Mouse (Mus musculus) lung, postnatal 0 days (tissue): ENCODE data around the gene Tgfa. TPM values are rescaled to one million over a fixed set of nuclear protein-coding genes. Genes with fewer than 3 reads are reported as not detected.

ENCODE experiments used
- ATAC-seq: fragments of 200-750 bp; cut with Nextera tagmentation; 2 replicates; pipeline ENCODE4 v1.8.0; 2017; ENCODE audit warnings: moderate library complexity
- DNase-seq: peaks from one replicate; pipeline ENCODE4 v3.0.0-alpha.2; 2016; ENCODE audit warnings: low spot score
- H3K27ac ChIP-seq: fragments of 300-500 bp; sonication (generic); 2 replicates; pipeline ENCODE4 v1.5.1; 2014; ENCODE audit warnings: antibody characterized with exemption, mild to moderate bottlenecking, low read length, mixed read lengths
- H3K27me3 ChIP-seq: fragments of 300-500 bp; sonication (generic); replicated peaks from 2 replicates; pipeline ENCODE4 v1.6.1; 2014; ENCODE audit warnings: low read length, mixed read lengths; ENCODE audit not compliant: insufficient read depth
- H3K36me3 ChIP-seq: fragments of 300-500 bp; sonication (generic); 2 replicates; pipeline ENCODE4 v1.6.1; 2014; ENCODE audit warnings: low read length, mixed read lengths; ENCODE audit not compliant: insufficient read depth
- H3K4me1 ChIP-seq: fragments of 300-500 bp; sonication (generic); 2 replicates; pipeline ENCODE4 v1.6.1; 2014; ENCODE audit warnings: antibody characterized with exemption, low read depth, low read length, mixed read lengths; ENCODE audit not compliant: insufficient read depth
- H3K4me2 ChIP-seq: fragments of 300-500 bp; sonication (generic); replicated peaks from 2 replicates; pipeline ENCODE4 v1.6.1; 2014; ENCODE audit warnings: low read depth, mild to moderate bottlenecking, low read length, moderate library complexity, mixed read lengths
- H3K4me3 ChIP-seq: fragments of 300-500 bp; sonication (generic); 2 replicates; pipeline ENCODE4 v1.5.1; 2014; ENCODE audit warnings: low read depth, low read length
- H3K9ac ChIP-seq: fragments of 300-500 bp; sonication (generic); replicated peaks from 2 replicates; pipeline ENCODE4 v1.6.1; 2014; ENCODE audit warnings: low read depth, mild to moderate bottlenecking
- H3K9me3 ChIP-seq: fragments of 300-500 bp; sonication (generic); 2 replicates; pipeline ENCODE4 v1.6.1; 2016; ENCODE audit warnings: low read length, mixed read lengths
- CTCF ChIP-seq: IDR thresholded peaks from 2 replicates; pipeline ENCODE4 v1.5.1; 2016; ENCODE audit warnings: antibody characterized with exemption, mild to moderate bottlenecking
- EP300 ChIP-seq: IDR thresholded peaks from 2 replicates; pipeline ENCODE4 v1.6.1; 2016; ENCODE audit warnings: antibody characterized with exemption, mild to moderate bottlenecking, control low read depth
- WGBS: fragments of 180-500 bp; shearing (Covaris S2); extraction: QIAGEN DNeasy Blood & Tissue Kit; methylation state at CpG from one replicate; pipeline ENCODE4 v1.1.7; 2014; 5-methylcytosine and 5-hydroxymethylcytosine counted together
- polyA plus RNA-seq: library from polyadenylated mRNA; unstranded; fragments of >200 nt; fragmentation: Nextera tagmentation; extraction: Ambion mirVana; gene quantifications from 2 replicates; pipeline ENCODE4 v1.2.1, GENCODE M21; 2015

Tgfa gene
- polyA plus RNA-seq, 1 experiment from 2014 or later = 1.9 TPM

DNA sequence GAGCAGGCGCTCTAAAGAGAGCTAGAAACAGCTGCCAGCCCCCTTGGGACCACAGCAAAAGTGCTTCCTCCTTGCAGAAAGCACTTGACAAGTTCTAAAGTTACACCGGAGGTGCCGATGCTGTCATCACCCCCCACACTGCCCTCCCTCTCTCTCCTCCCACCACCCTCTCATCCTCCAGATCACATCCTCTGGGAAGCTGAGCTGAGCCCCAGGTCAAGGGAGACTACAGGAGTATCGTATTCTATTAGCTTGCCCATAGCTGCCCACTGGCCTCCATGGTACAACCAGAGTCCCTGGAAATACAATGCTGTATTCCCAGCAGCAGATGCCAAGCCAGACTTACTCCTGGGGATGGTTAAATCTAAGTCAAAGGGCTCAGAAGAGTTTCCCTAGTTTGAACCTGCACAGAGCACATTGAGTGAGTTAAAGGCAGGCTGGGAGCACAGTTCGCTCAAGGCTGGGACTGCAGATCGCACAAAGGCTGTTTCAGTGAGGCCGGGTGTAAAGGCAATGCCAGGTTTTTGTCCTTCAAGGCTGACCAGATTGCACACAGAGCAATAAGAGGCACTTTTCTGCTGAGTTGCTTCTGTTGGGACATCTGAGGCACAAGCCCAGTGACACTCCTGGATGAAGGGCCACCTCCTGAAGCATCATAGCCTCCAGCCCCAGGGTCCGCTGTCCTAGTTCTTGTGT lies 75.5 kb downstream of the Tgfa start:
- no peaks in the 10 kb centered on the region for H3K27me3 ChIP-seq
- DNase-seq = no peak
- H3K27ac ChIP-seq = no peak overlapping the region
- H3K9ac ChIP-seq = no peak overlapping the region
- no peak overlapping the region for H3K4me2 ChIP-seq
- 53% methylated on average over 8 of the region's 8 CpGs for WGBS
- H3K36me3 ChIP-seq = no peaks in the 10 kb centered on the region
- H3K4me1 ChIP-seq = 0 out of 2 replicates have a peak, but pooled peaks cover 3% of the 10 kb centered on the region
- no peak for ATAC-seq
- H3K4me3 ChIP-seq = no peak overlapping the region
- TF ChIP-seq CTCF (no peak), EP300 (no peak)
- no peaks in the 10 kb centered on the region for H3K9me3 ChIP-seq

DNA sequence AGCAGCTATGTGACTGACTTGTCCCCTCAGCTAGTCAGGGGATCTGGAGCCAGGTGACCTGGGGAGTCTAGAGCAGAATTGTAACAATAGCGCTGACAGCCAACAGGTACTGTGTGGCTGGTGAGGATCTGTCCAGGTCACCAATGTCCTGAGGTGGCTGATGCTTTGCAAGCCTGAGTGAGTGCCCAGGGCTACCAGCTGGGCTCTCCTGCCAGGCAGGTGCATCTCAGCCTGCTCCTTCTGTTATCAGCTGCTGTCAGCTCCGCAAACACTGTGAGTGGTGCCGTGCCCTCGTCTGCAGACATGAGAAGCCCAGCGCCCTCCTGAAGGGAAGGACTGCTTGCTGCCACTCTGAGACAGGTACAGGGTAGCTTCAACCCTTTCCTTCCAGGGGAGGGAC lies 76.1 kb downstream of the Tgfa start:
- TF ChIP-seq CTCF = no peak
- no peak for TF ChIP-seq EP300
- Histone ChIP-seq H3K27ac (no peak overlapping the region), H3K4me3 (no peak overlapping the region), H3K36me3 (no peaks in the 10 kb centered on the region), H3K9ac (no peak overlapping the region), H3K4me2 (no peak overlapping the region), H3K27me3 (no peaks in the 10 kb centered on the region), H3K4me1 (0 out of 2 replicates have a peak, but pooled peaks cover 3% of the 10 kb centered on the region), H3K9me3 (no peaks in the 10 kb centered on the region)
- ATAC-seq (no peak), DNase-seq (no peak)
- WGBS = 58% methylated on average over 5 of the region's 5 CpGs

DNA sequence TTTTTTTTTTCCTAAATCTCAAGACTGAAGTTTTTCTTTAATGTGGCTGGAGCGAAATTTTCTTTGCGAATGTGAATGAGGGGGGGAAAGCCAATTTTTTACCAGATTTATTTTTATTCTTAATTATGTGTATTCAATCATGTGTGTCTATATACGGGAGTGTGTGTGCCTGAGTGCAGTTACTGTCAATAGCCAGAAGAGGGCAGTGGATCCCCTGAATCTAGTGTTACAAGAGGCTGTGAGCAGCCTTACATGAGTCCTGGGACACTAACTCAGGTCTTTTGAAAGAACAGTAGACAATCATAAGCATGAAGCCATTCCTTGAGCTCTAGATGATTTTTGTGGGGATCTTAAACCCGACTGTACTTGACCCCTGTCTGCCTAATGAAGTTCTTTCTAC lies 80.7 kb downstream of the Tgfa start:
- Histone ChIP-seq H3K9me3 (no peaks in the 10 kb centered on the region), H3K36me3 (no peaks in the 10 kb centered on the region), H3K27me3 (no peaks in the 10 kb centered on the region), H3K4me2 (no peak overlapping the region), H3K4me1 (no peaks in the 10 kb centered on the region), H3K4me3 (no peak overlapping the region), H3K9ac (no peak overlapping the region), H3K27ac (no peak overlapping the region)
- TF ChIP-seq CTCF = no peak
- TF ChIP-seq EP300 = no peak
- WGBS = 96% methylated on average over 4 of the region's 4 CpGs
- ATAC-seq (no peak), DNase-seq (no peak)

DNA sequence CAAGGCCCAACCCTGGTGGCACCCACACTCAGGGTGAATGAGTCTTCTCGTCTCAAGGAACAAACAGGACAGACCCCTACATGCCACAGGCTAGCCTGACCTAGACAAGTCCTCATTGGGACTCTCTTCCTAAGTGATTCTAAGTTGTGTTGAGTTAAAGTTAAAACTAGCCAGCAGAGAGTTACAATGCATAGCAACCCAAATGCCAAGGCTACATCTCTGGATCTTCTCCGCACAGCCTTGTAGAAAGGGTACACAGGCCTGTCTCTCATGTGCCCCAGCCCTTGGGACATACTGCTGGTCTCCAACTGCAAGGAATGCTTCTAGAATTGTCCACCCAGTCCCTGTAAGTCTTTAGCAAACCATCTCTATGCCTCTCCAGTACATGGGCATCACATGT lies 81.8 kb downstream of the Tgfa start:
- H3K9me3 ChIP-seq = no peaks in the 10 kb centered on the region
- ATAC-seq = no peak
- no peak for DNase-seq
- no peaks in the 10 kb centered on the region for H3K27me3 ChIP-seq
- 85% methylated on average over 2 of the region's 2 CpGs for WGBS
- H3K36me3 ChIP-seq = no peaks in the 10 kb centered on the region
- TF ChIP-seq CTCF (no peak), EP300 (no peak)
- H3K4me2 ChIP-seq = no peak overlapping the region
- no peaks in the 10 kb centered on the region for H3K4me1 ChIP-seq
- no peak overlapping the region for H3K9ac ChIP-seq
- no peak overlapping the region for H3K4me3 ChIP-seq
- no peak overlapping the region for H3K27ac ChIP-seq

DNA sequence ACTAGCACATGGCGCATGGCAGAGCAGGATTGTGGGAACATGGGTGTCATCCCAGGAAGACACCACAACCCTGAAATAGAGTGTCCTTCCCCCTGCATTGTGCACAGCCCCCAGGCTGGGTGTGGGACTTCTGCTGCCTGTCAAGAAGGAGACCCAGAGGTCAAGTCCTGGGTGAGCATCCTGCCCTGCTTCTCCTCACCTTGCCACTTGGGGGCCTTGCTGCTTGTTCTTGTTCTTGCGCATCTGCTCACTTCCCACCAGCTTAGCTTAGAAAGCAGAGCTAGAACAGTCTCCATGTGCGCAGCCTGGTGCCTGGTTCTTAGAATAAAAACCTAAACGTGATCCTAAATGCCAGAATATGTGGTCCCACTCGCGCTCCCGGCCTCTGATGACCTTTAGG lies 82.6 kb downstream of the Tgfa start:
- H3K4me1 ChIP-seq = no peaks in the 10 kb centered on the region
- ATAC-seq = no peak
- H3K27me3 ChIP-seq = no peaks in the 10 kb centered on the region

DNA sequence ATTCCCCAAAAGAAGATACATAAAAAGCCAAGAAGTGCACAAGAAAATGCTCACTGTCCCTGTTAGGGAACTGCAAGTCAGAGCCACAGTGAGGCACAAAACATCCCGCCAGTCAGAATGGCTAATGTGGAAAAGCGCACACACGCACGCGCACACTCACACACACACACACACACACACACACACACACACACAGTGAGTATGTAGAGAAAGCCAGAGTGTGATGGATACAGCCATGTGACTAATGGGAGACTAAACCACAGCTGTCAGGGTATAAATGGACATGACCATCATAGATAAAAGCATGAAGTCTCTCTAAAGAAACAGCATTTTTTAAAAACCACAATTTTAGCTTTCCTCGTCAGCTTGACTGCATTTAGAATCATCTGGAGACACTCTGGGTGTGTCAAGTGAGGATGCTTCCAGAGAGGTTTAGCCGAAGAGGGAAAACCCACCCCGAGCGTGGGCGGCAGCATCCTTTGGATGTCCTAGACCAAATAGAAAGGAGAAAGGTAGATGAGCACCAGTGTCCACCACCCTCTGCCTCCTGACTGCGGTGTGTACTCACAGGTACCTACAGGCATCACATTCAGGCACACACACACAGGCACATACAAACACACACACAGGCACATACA lies 86.7 kb downstream of the Tgfa start:
- 87% methylated on average over 11 of the region's 11 CpGs for WGBS
- Histone ChIP-seq H3K9ac (no peak overlapping the region), H3K9me3 (no peaks in the 10 kb centered on the region), H3K4me3 (no peak overlapping the region), H3K27ac (no peak overlapping the region), H3K27me3 (no peaks in the 10 kb centered on the region), H3K4me2 (no peak overlapping the region), H3K4me1 (no peaks in the 10 kb centered on the region), H3K36me3 (no peaks in the 10 kb centered on the region)
- TF ChIP-seq EP300 (no peak), CTCF (no peak)
- DNase-seq (no peak), ATAC-seq (no peak)

More for the DNA sequence above, 82.6 kb downstream of the Tgfa start:
- DNase-seq = no peak
- H3K9ac ChIP-seq = no peak overlapping the region
- no peaks in the 10 kb centered on the region for H3K9me3 ChIP-seq
- H3K4me2 ChIP-seq = no peak overlapping the region
- no peaks in the 10 kb centered on the region for H3K36me3 ChIP-seq
- H3K4me3 ChIP-seq = no peak overlapping the region
- WGBS = 64% methylated on average over 7 of the region's 7 CpGs
- no peak overlapping the region for H3K27ac ChIP-seq
- TF ChIP-seq EP300 (no peak), CTCF (no peak; the same call in 1 of the 2 replicates)
